Mouse (Mus musculus): ENCODE results near the gene Swsap1. TPM values are rescaled to one million over a fixed set of nuclear protein-coding genes. Genes with fewer than 3 reads are reported as not detected.

Gene Swsap1
- 1 to 10 TPM; 1.7 to 3.1 TPM for total RNA-seq (2021)
- long read RNA-seq, experiment 1, partial matches to known transcripts, result 0 of 4 reads
- long read RNA-seq, experiment 1, other reads (novel, unspliced or antisense), result 0 of 4 reads
- long read RNA-seq, experiment 2, partial matches to known transcripts, result 0 of 4 reads
- long read RNA-seq, experiment 2, other reads (novel, unspliced or antisense), result 0 of 4 reads

GRCm38 (mm10) chr9:21955570-21956281 lies at the start of gene Swsap1:
Gene Swsap1 (plus strand): TSS chr9:21955755.
- no peak for TF ChIP-seq CTCF (IDR thresholded peaks at IDR 0.05)
- peak; percentile 97 for DNase-seq
- intact Hi-C loops (cut with DNase I), result loop anchor here (2.0 to 5.0 kb wide), 2 partner anchors 47 to 117 kb away; partner anchors contain the start of genes Ccdc151, Gm49318, Prkcsh and Zfp653
- peak within 1 kb of the TSS; percentile 97 for H3K27ac ChIP-seq
- peak within 1 kb of the TSS; percentile 84 for H3K4me3 ChIP-seq

DNA sequence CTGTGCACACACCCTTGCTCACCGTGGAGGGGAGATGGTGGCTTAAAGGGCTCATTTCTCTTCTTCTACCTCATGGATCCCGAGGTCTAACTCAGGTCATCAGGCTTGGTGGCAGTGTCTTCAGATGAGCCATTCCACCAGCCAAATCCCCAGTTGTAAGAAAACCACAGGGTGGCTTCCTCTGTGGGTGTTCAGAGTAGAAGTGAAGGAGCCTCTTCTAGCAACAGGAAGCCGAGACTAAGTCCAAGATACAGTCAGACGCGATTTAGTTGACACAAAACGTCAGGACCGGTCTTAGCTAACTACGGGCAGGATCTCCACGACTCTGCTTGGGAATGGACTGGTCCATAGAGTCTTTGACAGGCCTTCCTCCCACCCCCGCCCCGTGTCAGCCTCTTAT lies 47.3 kb upstream of the Swsap1 start:
- intact Hi-C loops (cut with DNase I), result no loop called here
- TF ChIP-seq CTCF (IDR thresholded peaks at IDR 0.05), result no peak
- no peak for DNase-seq
- Histone ChIP-seq H3K27ac (no peak overlapping the region), H3K4me3 (no peak overlapping the region)

DNA sequence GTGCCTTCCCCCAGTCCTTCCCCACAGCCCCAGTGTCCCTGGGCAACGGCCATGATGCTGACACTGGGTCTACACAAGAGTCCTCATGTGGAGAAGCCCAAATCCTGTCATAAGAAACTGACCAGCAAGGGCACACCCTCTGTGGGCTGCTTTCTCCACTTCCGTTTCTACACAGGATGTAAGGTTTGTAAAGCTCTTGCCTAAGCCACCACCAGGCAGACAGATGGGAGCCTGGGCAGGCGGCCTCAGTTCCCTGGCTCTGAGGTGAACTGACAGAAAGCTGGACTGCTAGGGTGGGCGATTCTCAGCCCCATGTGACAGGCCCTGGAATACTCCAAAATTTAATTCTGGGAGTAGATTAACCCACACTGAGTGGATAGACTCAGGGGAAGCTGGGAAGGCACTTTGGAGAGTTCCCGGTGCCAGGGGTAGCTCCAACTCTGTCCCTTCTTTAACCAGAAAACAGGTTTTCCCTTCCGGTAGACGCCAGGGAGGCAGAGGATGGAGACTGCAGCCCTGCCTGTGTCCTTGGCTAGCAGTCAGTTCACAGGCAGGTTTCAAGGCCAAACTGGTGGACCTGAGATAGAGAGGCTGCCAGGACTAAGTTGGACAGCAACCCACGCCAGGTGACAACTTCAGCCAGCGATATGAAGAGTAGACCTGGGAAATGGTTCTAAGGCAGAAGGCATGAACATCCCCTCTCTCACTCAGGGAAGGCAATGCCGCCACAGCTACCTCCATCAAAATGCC lies 45.9 kb upstream of the Swsap1 start:
- Histone ChIP-seq H3K4me3 (no peak overlapping the region), H3K27ac (no peak overlapping the region)
- no peak for TF ChIP-seq CTCF (IDR thresholded peaks at IDR 0.05)
- intact Hi-C loops (cut with DNase I), result no loop called here
- no peak for DNase-seq

- intact Hi-C loops (cut with DNase I), result no loop called here
- TF ChIP-seq CTCF (IDR thresholded peaks at IDR 0.05), result no peak
- no peak for DNase-seq
- H3K27ac ChIP-seq, result peak overlapping the region; percentile 79
- peak overlapping the region; percentile 92 for H3K4me3 ChIP-seq
Observed at GRCm38 (mm10) chr9:21916851-21917492, 38.6 kb upstream of the Swsap1 start.

DNA sequence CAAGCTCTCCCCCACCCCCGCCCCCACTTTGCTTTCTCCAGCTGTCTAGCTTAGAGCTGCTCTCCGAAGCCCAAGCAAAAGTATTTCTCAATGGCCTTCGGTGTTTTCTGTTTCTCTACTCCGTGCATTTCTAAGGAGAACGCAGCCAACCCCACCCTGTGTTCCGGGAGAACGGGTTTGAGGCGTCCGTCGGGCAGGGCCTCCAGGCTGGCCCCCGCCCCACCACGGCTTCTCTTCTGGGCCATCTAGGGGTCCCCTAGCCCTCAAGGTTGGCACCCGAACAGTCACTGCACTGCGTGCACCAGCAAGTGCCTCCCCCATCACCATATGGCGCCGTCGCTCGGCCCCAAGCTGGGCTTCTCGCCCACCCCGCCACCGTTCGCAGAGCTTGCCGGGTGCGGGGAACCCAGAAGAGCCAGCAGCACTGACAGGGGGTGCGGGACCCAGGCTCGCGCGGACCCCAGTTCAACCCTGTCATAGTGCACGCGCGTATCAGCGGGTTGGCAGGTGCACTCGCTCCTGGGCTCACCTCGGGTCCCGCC lies 38.0 kb upstream of the Swsap1 start:
- H3K27ac ChIP-seq, result peak overlapping the region; percentile 79
- peak overlapping the region; percentile 92 for H3K4me3 ChIP-seq
- intact Hi-C loops (cut with DNase I), result no loop called here
- no peak for DNase-seq
- no peak for TF ChIP-seq CTCF (IDR thresholded peaks at IDR 0.05)

DNA sequence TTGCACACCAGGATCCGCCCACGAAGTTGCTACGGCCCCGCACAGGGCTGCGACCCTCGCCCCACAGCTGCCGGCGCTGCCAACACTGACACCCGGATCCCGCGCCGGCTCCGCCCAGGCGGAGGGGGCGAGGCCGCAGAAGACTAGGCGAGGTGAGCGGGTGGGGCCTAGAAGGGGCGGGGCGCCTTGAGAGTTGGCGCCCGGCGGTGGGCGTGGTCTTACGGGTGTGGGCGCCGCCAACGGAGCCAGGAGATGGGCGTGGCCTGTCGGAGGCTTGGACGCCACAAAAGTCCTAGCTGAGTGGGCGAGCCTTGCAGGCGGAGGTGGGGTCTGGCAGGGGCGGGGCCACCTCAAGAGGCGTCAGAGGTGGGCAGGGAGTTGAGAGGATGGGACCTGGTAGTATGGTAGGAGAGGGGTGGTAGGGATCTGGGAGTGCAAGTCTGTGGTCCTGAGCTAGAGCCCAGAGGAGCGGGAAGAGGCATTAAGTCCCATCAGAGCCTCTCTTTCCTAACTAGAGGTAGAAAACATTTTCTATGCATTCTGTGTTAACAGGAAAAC lies 37.4 kb upstream of the Swsap1 start, which contains the start of gene Rab3d:
TSS of gene Rab3d (minus strand) at position 158 of the 558 bp plus-strand sequence.
- no peak for TF ChIP-seq CTCF (IDR thresholded peaks at IDR 0.05)
- intact Hi-C loops (cut with DNase I), result no loop called here
- Histone ChIP-seq H3K27ac (peak within 1 kb of the TSS; percentile 79), H3K4me3 (peak within 1 kb of the TSS; percentile 92)
- peak; percentile 95 for DNase-seq

- Histone ChIP-seq H3K27ac (peak overlapping the region; percentile 79), H3K4me3 (peak overlapping the region; percentile 92)
Observed at GRCm38 (mm10) chr9:21918692-21919384, 36.7 kb upstream of the Swsap1 start.

DNA sequence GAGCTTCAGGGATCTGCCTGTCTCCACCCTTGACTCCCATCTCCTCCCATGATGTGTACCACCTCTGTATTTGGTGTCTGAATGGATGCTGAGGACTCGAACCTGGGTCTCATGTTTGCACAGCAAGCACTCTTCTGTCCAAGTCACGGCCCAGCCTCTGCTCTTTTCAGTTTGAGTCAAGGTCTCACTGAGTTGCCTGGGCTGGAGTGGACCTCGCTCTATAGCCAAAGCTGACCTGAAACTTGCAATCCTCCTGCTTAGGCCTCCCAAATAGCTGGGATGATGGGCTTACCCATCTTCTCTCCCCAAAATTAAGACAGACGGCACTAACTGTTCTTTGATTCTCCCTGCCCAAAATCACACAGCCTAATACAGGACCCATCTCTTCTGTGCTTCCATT lies 32.5 kb upstream of the Swsap1 start:
- no peak overlapping the region for H3K4me3 ChIP-seq
- peak overlapping the region; percentile 76; the same call in 1 of the 2 replicates for H3K27ac ChIP-seq
- TF ChIP-seq CTCF (IDR thresholded peaks at IDR 0.05), result no peak
- DNase-seq, result no peak
- intact Hi-C loops (cut with DNase I), result no loop called here

More at GRCm38 (mm10) chr9:21918692-21919384, 36.7 kb upstream of the Swsap1 start:
- intact Hi-C loops (cut with DNase I), result no loop called here
- TF ChIP-seq CTCF (IDR thresholded peaks at IDR 0.05), result no peak
- DNase-seq, result no peak

DNA sequence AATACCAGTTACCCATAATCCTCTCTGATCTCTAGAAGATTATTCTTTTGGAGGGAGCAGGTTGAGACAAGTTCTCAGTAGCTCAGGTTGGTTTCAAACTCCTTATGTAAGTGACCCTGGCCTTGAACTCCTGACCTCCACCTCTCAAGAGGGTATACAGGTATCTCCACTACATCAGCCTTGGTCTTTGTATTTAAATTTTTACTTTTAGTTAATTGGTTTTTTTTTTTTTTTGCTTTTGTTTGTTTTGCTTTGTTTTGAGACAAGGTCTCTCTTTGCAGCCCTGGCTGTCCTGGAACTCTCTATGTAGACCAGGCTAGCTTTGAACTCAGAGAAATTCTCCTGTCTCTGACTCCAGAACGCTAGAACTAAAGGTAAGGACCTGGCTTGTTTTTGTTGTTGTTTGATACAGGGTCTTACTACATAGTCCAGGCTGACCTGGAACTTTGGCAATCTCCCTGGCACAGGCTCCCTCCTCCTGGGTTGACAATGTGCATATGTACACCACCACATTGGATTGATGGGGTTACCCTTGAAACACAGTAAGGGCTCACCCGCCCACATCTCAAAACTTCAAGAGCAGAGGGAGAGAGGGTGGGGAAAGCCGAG lies 32.0 kb upstream of the Swsap1 start:
- no peak for DNase-seq
- H3K27ac ChIP-seq, result peak overlapping the region; percentile 76
- no peak overlapping the region for H3K4me3 ChIP-seq
- intact Hi-C loops (cut with DNase I), result no loop called here
- no peak for TF ChIP-seq CTCF (IDR thresholded peaks at IDR 0.05)

GRCm38 (mm10) chr9:21924099-21924493 lies 31.5 kb upstream of the Swsap1 start:
- peak; percentile 91 for DNase-seq
- no peak for TF ChIP-seq CTCF (IDR thresholded peaks at IDR 0.05)
- H3K4me3 ChIP-seq, result no peak overlapping the region
- intact Hi-C loops (cut with DNase I), result no loop called here
- peak overlapping the region; percentile 76 for H3K27ac ChIP-seq

DNA sequence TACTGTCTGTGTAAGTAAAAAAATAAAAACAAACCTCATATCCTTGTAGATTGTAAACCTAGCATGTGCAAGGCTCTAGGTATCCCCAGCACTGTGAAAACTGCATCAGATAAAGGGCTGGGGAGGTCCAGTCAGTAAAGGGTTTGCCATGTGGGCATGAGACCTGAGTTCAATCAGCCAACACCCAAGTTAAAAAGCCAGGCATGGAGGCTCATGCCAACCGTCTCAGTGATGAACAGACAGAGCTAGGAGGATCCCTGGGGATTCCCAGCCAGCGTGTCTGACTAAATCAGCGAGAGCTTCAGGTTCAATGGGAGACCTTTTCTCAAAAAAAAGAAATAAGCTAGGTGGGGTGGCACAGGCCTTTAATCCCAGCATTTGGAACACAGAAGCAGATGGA lies 30.5 kb upstream of the Swsap1 start:
- no peak for DNase-seq
- no peak for TF ChIP-seq CTCF (IDR thresholded peaks at IDR 0.05)
- intact Hi-C loops (cut with DNase I), result no loop called here

More for the DNA sequence above, 30.5 kb upstream of the Swsap1 start:
- no peak overlapping the region for H3K4me3 ChIP-seq
- H3K27ac ChIP-seq, result peak overlapping the region; percentile 76; the same call in 1 of the 2 replicates

All from gastrocnemius, adult 2 months (tissue).